Comparison of ENCODE assay signal across 9 mouse cellular contexts in the genomic region with DNA sequence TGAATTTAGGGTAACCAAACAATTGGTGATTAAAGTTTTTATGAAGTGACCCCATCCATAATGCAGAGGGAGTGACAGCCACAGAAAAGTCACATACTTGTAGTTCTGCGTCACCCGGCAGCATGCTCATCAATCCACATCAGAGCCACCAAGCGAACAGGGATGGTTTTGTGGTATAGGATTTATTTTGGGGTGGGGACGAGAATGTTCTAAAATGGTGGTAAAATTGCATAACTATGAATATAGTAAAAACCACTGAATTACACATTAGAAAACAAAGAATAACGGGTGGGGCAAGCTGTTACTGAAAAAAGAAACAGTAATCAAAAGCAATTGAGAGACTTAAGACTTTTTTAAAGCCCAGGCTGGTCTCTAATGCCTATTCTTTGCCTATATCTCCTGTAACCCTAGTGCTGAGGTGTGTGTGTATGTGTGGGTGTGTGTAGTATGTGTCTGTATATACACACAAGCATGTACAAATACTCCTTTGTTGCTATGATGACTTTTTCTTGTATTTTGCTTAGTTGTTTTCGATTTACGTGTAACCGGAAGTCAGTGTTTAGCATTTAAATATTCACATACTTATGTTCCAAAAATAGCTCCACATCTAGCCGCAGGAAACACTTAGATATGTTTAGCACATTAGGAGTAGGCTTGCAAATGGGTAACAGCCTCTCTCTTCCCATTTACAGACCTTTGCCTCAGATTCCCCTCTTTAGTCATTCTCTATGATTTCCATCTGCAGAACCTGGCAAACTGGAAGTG.
"Had no signal": no experiment of that assay in that cellular context is flagged by ENCODE, and none has a peak within 500 bp of the region (broad histone marks: within the 10 kb centered on the region; RNA-seq: fewer than 3 reads in every experiment).

No protein-coding gene starts in this region.

- DNase-seq: kidney, postnatal 25 days; lung, adult 18-20 months; right cerebral cortex, postnatal 4 days; spleen, adult 18-20 months; thymus, postnatal 36 days had no signal

- H3K27ac ChIP-seq: limb, embryonic 13.5 days; liver, embryonic 14.5 days; midbrain, embryonic 13.5 days; neural tube, embryonic 12.5 days had no signal

- H3K9ac ChIP-seq: limb, embryonic 13.5 days; liver, embryonic 14.5 days; midbrain, embryonic 13.5 days; neural tube, embryonic 12.5 days had no signal

- ATAC-seq: midbrain, embryonic 13.5 days had no signal

- H3K9me3 ChIP-seq: limb, embryonic 13.5 days; midbrain, embryonic 13.5 days; neural tube, embryonic 12.5 days had no signal

- H3K36me3 ChIP-seq: limb, embryonic 13.5 days; midbrain, embryonic 13.5 days; neural tube, embryonic 12.5 days had no signal

- H3K27me3 ChIP-seq: limb, embryonic 13.5 days; midbrain, embryonic 13.5 days; neural tube, embryonic 12.5 days had no signal

- H3K4me2 ChIP-seq: limb, embryonic 13.5 days; midbrain, embryonic 13.5 days; neural tube, embryonic 12.5 days had no signal

- H3K4me1 ChIP-seq: limb, embryonic 13.5 days; midbrain, embryonic 13.5 days; neural tube, embryonic 12.5 days had no signal

- H3K4me3 ChIP-seq: limb, embryonic 13.5 days; midbrain, embryonic 13.5 days; neural tube, embryonic 12.5 days had no signal
